Mouse (Mus musculus): ENCODE data around the gene Catsperz. TPM values are rescaled to one million over a fixed set of nuclear protein-coding genes. Genes with fewer than 3 reads are reported as not detected.
A peak's percentile ranks its signal among the peaks of the same experiment; 100 is the strongest.

Gene Catsperz
- 2.2 and 3.0 TPM in 2 replicates for polyA plus RNA-seq (2015; fragmentation: Nextera tagmentation; extraction: Ambion mirVana)

DNA sequence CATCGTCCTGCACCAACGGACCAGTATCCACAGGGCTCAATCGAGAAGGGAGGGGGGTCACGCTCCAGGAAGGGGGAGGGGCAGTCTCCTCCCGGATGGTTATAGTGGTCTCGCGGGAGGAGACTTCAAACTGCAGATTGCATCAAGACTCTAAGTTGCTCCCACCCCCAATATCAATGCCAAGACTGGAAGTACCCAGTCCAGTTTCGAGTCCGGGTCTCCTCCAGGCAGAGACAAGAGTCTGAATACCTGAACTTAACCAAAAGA is at the start of gene Catsperz:
TSS of gene Catsperz (minus strand) at position 74 of the 267 bp plus-strand sequence.
- peak within 1 kb of the TSS; percentile 48 for H3K4me2 ChIP-seq (replicated peaks)
- ATAC-seq (ENCODE audit: low FRiP score, low read depth), result no peak
- peak within 1 kb of the TSS; percentile 30 for H3K4me3 ChIP-seq
- no peak within 1 kb of the TSS for H3K27ac ChIP-seq
- no peaks in the 10 kb centered on the region for H3K9me3 ChIP-seq
- 2% methylated on average over 9 of the region's 9 CpGs for WGBS
- peak within 1 kb of the TSS; percentile 36 for H3K9ac ChIP-seq
- H3K36me3 ChIP-seq, result no peaks in the 10 kb centered on the region
- H3K27me3 ChIP-seq, result peaks cover 77% of the 10 kb centered on the region
- peaks cover 40% of the 10 kb centered on the region for H3K4me1 ChIP-seq

- Histone ChIP-seq H3K4me1 (peaks cover 66% of the 10 kb centered on the region), H3K4me3 (peak within 1 kb of the TSS; percentile 76), H3K27ac (peak within 1 kb of the TSS; percentile 87), H3K4me2 (replicated peaks) (peak within 1 kb of the TSS; percentile 93), H3K9me3 (no peaks in the 10 kb centered on the region), H3K36me3 (peaks cover 18% of the 10 kb centered on the region), H3K9ac (peak within 1 kb of the TSS; percentile 85), H3K27me3 (no peaks in the 10 kb centered on the region)
- ATAC-seq (ENCODE audit: low FRiP score, low read depth), result peak; percentile 74
- under 1% methylated on average over 62 of the region's 84 CpGs for WGBS
These were observed 49.3 kb upstream of the Catsperz start, which contains the start of gene Ppp1r14b for GRCm38 (mm10) chr19:6974211-6975205. Ppp1r14b (plus strand) TSS chr19:6974968.

GRCm38 (mm10) chr19:6973581-6974190 is 48.5 kb upstream of the Catsperz start:
- Histone ChIP-seq H3K4me1 (peaks cover 64% of the 10 kb centered on the region), H3K9ac (peak overlapping the region; percentile 35; the same call in 1 of the 2 replicates), H3K4me3 (peak overlapping the region; percentile 76), H3K36me3 (peaks cover 16% of the 10 kb centered on the region), H3K27ac (peak overlapping the region; percentile 3; the same call in 1 of the 2 replicates), H3K9me3 (no peaks in the 10 kb centered on the region), H3K27me3 (no peaks in the 10 kb centered on the region), H3K4me2 (replicated peaks) (peak overlapping the region; percentile 93)
- 25% methylated on average over 12 of the region's 12 CpGs for WGBS
- no peak for ATAC-seq (ENCODE audit: low FRiP score, low read depth)

DNA sequence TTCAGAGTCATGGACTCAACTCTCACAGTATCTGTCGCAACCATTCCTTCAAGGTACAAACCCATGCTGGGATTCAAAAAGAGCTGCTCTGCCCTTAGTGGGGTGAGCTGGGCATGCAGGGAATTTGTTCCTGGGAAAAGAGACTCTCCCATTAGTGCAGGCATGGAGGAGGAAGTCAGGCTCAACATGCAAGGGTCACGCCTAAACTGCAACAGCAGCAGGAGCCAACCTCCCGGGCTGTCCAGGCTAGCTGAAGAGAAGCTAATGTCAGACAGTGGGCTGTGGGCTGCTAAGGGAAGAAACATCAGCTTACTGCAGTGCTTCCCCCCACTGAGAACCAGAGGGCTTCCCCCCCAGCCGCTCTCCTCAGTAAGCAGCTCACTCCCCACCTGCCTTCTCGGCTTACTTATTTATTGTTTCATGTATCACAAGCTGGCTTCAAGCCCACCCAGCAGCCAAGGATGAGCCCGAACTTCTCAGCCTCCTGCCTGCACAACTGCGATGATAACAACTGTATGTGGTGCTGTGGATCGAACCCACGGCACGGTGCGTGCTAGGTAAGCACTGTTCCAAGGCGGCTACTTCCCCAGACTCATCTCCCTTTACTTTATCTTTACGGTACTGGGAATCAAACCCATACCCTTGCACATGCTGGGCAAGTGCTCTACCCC is 47.2 kb upstream of the Catsperz start:
- WGBS, result 78% methylated on average over 13 of the region's 13 CpGs
- ATAC-seq (ENCODE audit: low FRiP score, low read depth), result no peak
- Histone ChIP-seq H3K27me3 (no peaks in the 10 kb centered on the region), H3K4me2 (replicated peaks) (no peak overlapping the region), H3K27ac (no peak overlapping the region), H3K4me1 (peaks cover 63% of the 10 kb centered on the region), H3K4me3 (no peak overlapping the region), H3K9me3 (no peaks in the 10 kb centered on the region), H3K9ac (0 out of 2 replicates have a peak overlapping the region, but pooled peaks have one; percentile 26), H3K36me3 (peaks cover 3% of the 10 kb centered on the region)

DNA sequence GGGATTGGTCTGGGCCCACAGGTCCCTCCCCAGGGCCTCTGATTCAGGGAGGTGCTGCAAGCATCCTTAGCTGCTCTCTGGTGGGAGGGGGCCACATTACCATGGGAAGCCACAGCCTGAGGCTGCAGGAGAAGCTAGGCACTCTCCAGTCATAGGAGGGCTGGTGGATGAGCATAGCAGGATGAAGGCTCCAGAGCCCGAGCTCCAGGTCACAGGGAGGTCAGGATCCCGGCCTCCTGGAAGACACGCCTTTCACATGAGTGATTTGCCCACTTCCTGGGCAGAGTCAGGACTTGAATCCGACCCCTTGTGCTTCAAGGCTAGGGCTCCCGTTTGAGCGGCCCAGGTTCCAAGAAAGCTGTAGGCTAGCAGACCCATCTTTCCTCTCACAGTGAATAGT is 46.5 kb upstream of the Catsperz start:
- H3K4me3 ChIP-seq, result no peak overlapping the region
- peak overlapping the region; percentile 26; the same call in 1 of the 2 replicates for H3K9ac ChIP-seq
- H3K9me3 ChIP-seq, result no peaks in the 10 kb centered on the region
- H3K36me3 ChIP-seq, result peaks cover 2% of the 10 kb centered on the region
- H3K4me1 ChIP-seq, result peaks cover 55% of the 10 kb centered on the region
- ATAC-seq (ENCODE audit: low FRiP score, low read depth), result no peak
- 21% methylated on average over 6 of the region's 6 CpGs for WGBS
- H3K27ac ChIP-seq, result no peak overlapping the region; the same call in 1 of the 2 replicates
- H3K4me2 ChIP-seq (replicated peaks), result no peak overlapping the region
- H3K27me3 ChIP-seq, result no peaks in the 10 kb centered on the region

DNA sequence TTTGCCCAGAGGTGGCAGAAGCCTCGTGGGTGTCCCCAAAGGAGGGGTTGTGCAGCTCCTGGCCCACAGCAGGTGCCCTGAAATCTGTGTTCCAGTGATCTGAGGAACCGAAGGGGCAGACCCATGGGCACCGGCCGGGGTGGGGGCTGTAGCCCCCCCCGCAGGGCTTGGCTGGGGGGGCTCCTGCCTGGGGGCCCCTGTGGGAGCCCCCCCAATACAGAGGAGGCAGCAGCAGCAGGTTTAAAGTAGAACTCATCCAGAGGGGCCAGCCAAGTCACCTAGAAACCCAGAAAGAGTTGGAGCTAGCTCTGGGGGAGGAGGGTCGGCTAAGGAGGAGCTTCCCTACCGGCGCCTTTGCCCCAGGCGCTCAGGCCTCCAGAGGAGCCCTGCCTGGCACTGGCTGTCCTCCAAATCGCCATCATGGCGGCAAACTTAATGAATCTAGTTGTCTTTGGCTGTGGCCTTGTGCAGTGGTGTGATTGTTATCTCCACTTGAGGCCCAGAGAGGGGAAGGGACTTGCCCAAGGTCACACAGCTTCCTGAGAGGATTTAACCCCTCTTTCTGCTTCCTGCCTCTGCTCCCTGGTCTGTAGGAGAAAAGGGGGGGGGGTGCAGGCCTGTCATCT is 45.4 kb upstream of the Catsperz start:
- peak overlapping the region; percentile 60 for H3K4me3 ChIP-seq
- 27% methylated on average over 11 of the region's 11 CpGs for WGBS
- H3K4me2 ChIP-seq (replicated peaks), result peak overlapping the region; percentile 77
- H3K4me1 ChIP-seq, result peaks cover 45% of the 10 kb centered on the region
- H3K27ac ChIP-seq, result no peak overlapping the region; the same call in 1 of the 2 replicates
- ATAC-seq (ENCODE audit: low FRiP score, low read depth), result no peak
- peaks cover 13% of the 10 kb centered on the region for H3K36me3 ChIP-seq
- peak overlapping the region; percentile 83; the same call in 1 of the 2 replicates for H3K9ac ChIP-seq
- no peaks in the 10 kb centered on the region for H3K27me3 ChIP-seq
- H3K9me3 ChIP-seq, result no peaks in the 10 kb centered on the region

DNA sequence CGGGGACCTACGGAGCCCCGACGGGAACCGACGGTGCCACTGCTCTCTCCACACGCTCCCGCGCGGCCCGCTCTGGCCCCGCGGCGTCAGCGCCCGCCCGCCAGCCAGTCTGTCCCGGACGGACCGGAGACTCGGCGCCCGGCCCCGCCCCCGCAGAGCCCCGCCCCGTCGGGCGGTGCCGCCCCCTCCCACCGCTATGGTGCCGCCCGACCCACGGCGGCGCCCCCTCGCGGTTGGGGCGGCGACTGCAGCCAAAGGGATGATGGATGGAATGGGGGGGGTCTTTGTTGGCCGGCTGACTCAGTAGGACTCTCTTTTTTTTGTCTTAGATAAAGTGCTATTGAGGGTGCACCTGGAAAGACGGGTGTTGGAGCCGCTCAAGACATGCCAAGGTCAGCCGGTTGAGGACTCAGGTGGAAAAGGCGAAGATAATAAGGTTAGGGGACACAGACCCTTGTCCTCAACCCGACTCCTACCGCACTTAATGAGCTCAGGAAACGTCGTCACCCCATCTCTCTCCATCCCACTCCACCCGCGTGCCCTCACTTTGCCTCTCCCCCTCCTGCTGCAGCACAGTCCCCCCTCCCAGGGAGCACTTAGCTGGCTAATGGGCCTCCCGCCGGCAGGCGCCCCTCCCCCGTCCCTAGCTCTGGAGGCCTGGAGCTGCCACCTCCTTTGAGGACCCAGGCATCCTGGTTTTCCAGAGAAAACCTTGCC is 44.6 kb upstream of the Catsperz start:
- WGBS, result under 1% methylated on average over 55 of the region's 55 CpGs
- peak; percentile 41 for ATAC-seq (ENCODE audit: low FRiP score, low read depth)
- peaks cover 21% of the 10 kb centered on the region for H3K36me3 ChIP-seq
- H3K27me3 ChIP-seq, result no peaks in the 10 kb centered on the region
- peaks cover 45% of the 10 kb centered on the region for H3K4me1 ChIP-seq
- peak overlapping the region; percentile 60 for H3K4me3 ChIP-seq
- H3K9me3 ChIP-seq, result no peaks in the 10 kb centered on the region
- peak overlapping the region; percentile 83 for H3K9ac ChIP-seq
- H3K27ac ChIP-seq, result no peak overlapping the region
- peak overlapping the region; percentile 77 for H3K4me2 ChIP-seq (replicated peaks)

DNA sequence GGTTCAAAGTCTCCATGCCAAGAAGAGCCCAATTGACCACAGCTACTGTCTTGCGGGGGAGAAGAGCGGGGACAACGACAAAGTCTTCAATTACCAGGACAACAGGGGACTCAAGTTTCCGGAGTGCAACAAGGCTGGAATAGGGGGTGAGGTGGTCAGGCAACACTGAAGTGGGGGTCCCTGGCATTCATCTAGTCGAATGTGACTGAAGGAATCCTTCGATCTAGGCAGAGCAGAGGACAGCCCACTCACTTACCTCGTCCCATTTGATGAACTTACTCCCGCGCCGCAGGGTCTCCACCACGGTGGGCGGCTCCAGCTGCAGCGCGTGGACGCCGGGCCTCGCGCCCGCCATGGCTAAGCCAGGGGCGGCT is 44.1 kb upstream of the Catsperz start:
- H3K9ac ChIP-seq, result peak overlapping the region; percentile 83
- ATAC-seq (ENCODE audit: low FRiP score, low read depth), result peak; percentile 38
- H3K27ac ChIP-seq, result no peak overlapping the region
- H3K36me3 ChIP-seq, result peaks cover 26% of the 10 kb centered on the region
- WGBS, result under 1% methylated on average over 20 of the region's 20 CpGs
- no peaks in the 10 kb centered on the region for H3K27me3 ChIP-seq
- peak overlapping the region; percentile 77 for H3K4me2 ChIP-seq (replicated peaks)
- peak overlapping the region; percentile 60 for H3K4me3 ChIP-seq
- H3K9me3 ChIP-seq, result no peaks in the 10 kb centered on the region
- H3K4me1 ChIP-seq, result peaks cover 45% of the 10 kb centered on the region

- no peak for ATAC-seq (ENCODE audit: low FRiP score, low read depth)
- Histone ChIP-seq H3K4me1 (peaks cover 41% of the 10 kb centered on the region), H3K9me3 (no peaks in the 10 kb centered on the region), H3K36me3 (peaks cover 32% of the 10 kb centered on the region), H3K27ac (no peak overlapping the region), H3K4me3 (peak overlapping the region; percentile 60), H3K27me3 (no peaks in the 10 kb centered on the region), H3K4me2 (replicated peaks) (peak overlapping the region; percentile 77), H3K9ac (peak overlapping the region; percentile 83)
- 10% methylated on average over 15 of the region's 15 CpGs for WGBS
These were observed 43.5 kb upstream of the Catsperz start for GRCm38 (mm10) chr19:6968491-6969271.

DNA sequence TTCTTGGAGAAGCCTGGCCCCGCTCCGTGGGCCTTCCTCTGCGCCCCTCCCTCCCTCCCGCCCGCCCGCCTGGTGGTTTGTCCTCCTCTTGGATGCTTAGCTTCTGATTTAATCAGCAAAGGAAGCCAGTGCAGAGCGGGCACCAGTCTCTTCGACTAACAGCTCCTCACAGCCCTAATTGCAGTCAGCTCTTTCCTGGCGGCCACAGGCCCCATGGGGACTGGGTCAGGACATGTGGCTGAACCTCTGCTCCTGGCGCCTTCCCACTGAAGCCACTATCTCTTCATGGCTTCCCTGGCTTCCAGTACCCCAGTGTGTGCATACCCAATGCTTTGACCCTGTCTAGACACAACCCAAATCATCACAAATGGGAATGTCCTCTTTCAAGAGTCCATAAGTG is 31.3 kb upstream of the Catsperz start:
- peaks cover 74% of the 10 kb centered on the region for H3K36me3 ChIP-seq
- 84% methylated on average over 10 of the region's 10 CpGs for WGBS
- no peak for ATAC-seq (ENCODE audit: low FRiP score, low read depth)
- no peak overlapping the region for H3K27ac ChIP-seq
- H3K27me3 ChIP-seq, result no peaks in the 10 kb centered on the region
- H3K9me3 ChIP-seq, result no peaks in the 10 kb centered on the region
- no peak overlapping the region for H3K4me3 ChIP-seq
- H3K4me1 ChIP-seq, result peaks cover 13% of the 10 kb centered on the region
- H3K4me2 ChIP-seq (replicated peaks), result no peak overlapping the region
- no peak overlapping the region for H3K9ac ChIP-seq
